Mouse (Mus musculus): Measurements from ENCODE around the gene Cldn18.

- TF ChIP-seq CTCF (IDR thresholded peaks at IDR 0.05; ENCODE audit: extremely low read depth, insufficient read length, insufficient replicate concordance, low read depth, low read length): no peak
- TF ChIP-seq POLR2A (IDR thresholded peaks at IDR 0.05; ENCODE audit: low read depth, low read length): no peak
These were observed 41.4 kb downstream of the Cldn18 start for GRCm38 (mm10) chr9:99675714-99676113.

All from small intestine, adult 2 months (tissue).